Mouse (Mus musculus) liver, adult 2 months (tissue): ENCODE data around the gene Prss53.

Experiments
- CTCF ChIP-seq: fragments of 200-500 bp; IDR thresholded peaks from 2 replicates; pipeline ENCODE4 v1.5.1; 2011; ENCODE audit warnings: low read depth, low read length, control low read depth
- POLR2A ChIP-seq: fragments of 200-500 bp; IDR thresholded peaks from 2 replicates; pipeline ENCODE4 v1.6.1; 2011; ENCODE audit warnings: low read length, control low read depth; ENCODE audit not compliant: insufficient read depth; ENCODE audit errors: extremely low read depth

DNA sequence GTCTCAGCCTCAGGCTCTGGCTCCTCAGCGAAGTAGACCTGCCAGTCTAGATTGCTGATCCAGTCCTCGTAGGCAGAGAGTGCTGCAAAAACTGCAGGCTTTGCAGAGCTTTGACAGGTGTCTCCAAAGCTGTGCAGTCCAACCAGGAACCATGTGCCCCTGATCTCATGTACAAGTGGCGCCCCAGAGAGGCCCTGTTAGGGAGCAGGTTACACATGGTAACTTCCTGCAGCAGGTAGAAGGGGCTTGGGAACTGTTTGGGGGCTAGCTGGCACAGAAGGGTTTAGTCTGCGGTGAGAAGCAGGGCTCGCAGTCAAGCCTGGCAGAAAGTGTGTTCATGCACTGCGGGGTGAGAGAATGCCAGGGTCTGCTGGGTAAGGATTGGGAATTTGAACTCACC lies 4.2 kb downstream of the Prss53 start:
- TF ChIP-seq POLR2A (no peak), CTCF (no peak)
